Mouse (Mus musculus) midbrain, embryonic 15.5 days (tissue): ENCODE data around the gene Gm20388. TPM values are rescaled to one million over a fixed set of nuclear protein-coding genes. Genes with fewer than 3 reads are reported as not detected.

ENCODE experiments used
- ATAC-seq: fragments of 200-750 bp; cut with Nextera tagmentation; replicated peaks from 2 replicates; pipeline ENCODE4 v1.8.0; 2017; ENCODE audit warnings: moderate TSS enrichment
- H3K27ac ChIP-seq: fragments of 300-500 bp; sonication (generic); 2 replicates; pipeline ENCODE4 v1.5.1; 2015; ENCODE audit warnings: mild to moderate bottlenecking, inconsistent platforms
- H3K27me3 ChIP-seq: fragments of 300-500 bp; sonication (generic); replicated peaks from 2 replicates; pipeline ENCODE4 v1.6.1; 2015; ENCODE audit warnings: inconsistent platforms
- H3K36me3 ChIP-seq: fragments of 300-500 bp; sonication (generic); replicated peaks from 2 replicates; pipeline ENCODE4 v1.6.1; 2015; ENCODE audit warnings: inconsistent platforms
- H3K4me1 ChIP-seq: fragments of 300-500 bp; sonication (generic); 2 replicates; pipeline ENCODE4 v1.6.1; 2015; ENCODE audit warnings: inconsistent platforms
- H3K4me2 ChIP-seq: fragments of 300-500 bp; sonication (generic); 2 replicates; pipeline ENCODE4 v1.6.1; 2015; ENCODE audit warnings: inconsistent platforms, mild to moderate bottlenecking, moderate library complexity
- H3K4me3 ChIP-seq: fragments of 300-500 bp; sonication (generic); 2 replicates; pipeline ENCODE4 v1.5.1; 2015; ENCODE audit warnings: mild to moderate bottlenecking, inconsistent platforms
- H3K9ac ChIP-seq: fragments of 300-500 bp; sonication (generic); 2 replicates; pipeline ENCODE4 v1.6.1; 2015; ENCODE audit warnings: mild to moderate bottlenecking, inconsistent platforms
- H3K9me3 ChIP-seq: fragments of 300-500 bp; sonication (generic); 2 replicates; pipeline ENCODE4 v1.6.1; 2016; ENCODE audit warnings: inconsistent platforms
- WGBS: fragments of 180-500 bp; shearing (Covaris S2); methylation state at CpG from one replicate; pipeline ENCODE4 v1.1.7; 2015; ENCODE audit warnings: mixed read lengths; 5-methylcytosine and 5-hydroxymethylcytosine counted together
- polyA plus RNA-seq: library from polyadenylated mRNA; unstranded; fragments of >200 nt; fragmentation: Nextera tagmentation; extraction: Ambion mirVana; gene quantifications from 2 replicates; pipeline ENCODE4 v1.2.1, GENCODE M21; 2015

Gene Gm20388
- polyA plus RNA-seq, 1 experiment from 2014 or later = 5.6 TPM

GRCm38 (mm10) chr8:123797928-123798327 lies 3887.3 kb downstream of the Gm20388 start:
- H3K4me1 ChIP-seq = no peaks in the 10 kb centered on the region
- no peaks in the 10 kb centered on the region for H3K9me3 ChIP-seq
- no peak overlapping the region for H3K4me3 ChIP-seq
- 93% methylated on average over 15 of the region's 15 CpGs for WGBS
- H3K27me3 ChIP-seq = no peaks in the 10 kb centered on the region
- H3K36me3 ChIP-seq = no peaks in the 10 kb centered on the region
- no peak for ATAC-seq
- no peak overlapping the region for H3K27ac ChIP-seq
- H3K9ac ChIP-seq = no peak overlapping the region
- no peak overlapping the region for H3K4me2 ChIP-seq

- Histone ChIP-seq H3K4me2 (no peak overlapping the region), H3K9me3 (no peaks in the 10 kb centered on the region), H3K27me3 (no peaks in the 10 kb centered on the region), H3K4me1 (no peaks in the 10 kb centered on the region), H3K36me3 (no peaks in the 10 kb centered on the region), H3K9ac (no peak overlapping the region), H3K27ac (no peak overlapping the region), H3K4me3 (no peak overlapping the region)
- ATAC-seq = no peak
- WGBS = 89% methylated on average over 6 of the region's 6 CpGs
Observed at GRCm38 (mm10) chr8:123799434-123799833, 3888.8 kb downstream of the Gm20388 start.

- WGBS = 60% methylated on average over 3 of the region's 3 CpGs
- H3K36me3 ChIP-seq = no peaks in the 10 kb centered on the region
- no peaks in the 10 kb centered on the region for H3K27me3 ChIP-seq
Observed at GRCm38 (mm10) chr8:123799885-123800284, 3889.2 kb downstream of the Gm20388 start.

GRCm38 (mm10) chr8:123800867-123801266 lies 3890.2 kb downstream of the Gm20388 start:
- no peak for ATAC-seq
- no peak overlapping the region for H3K4me3 ChIP-seq
- H3K9me3 ChIP-seq = no peaks in the 10 kb centered on the region
- H3K27me3 ChIP-seq = no peaks in the 10 kb centered on the region
- H3K9ac ChIP-seq = no peak overlapping the region
- 97% methylated on average over 7 of the region's 7 CpGs for WGBS
- H3K4me2 ChIP-seq = no peak overlapping the region
- no peaks in the 10 kb centered on the region for H3K36me3 ChIP-seq
- peaks cover 7% of the 10 kb centered on the region for H3K4me1 ChIP-seq
- no peak overlapping the region for H3K27ac ChIP-seq

More at GRCm38 (mm10) chr8:123799885-123800284, 3889.2 kb downstream of the Gm20388 start:
- H3K4me3 ChIP-seq = no peak overlapping the region
- no peak overlapping the region for H3K27ac ChIP-seq
- no peak overlapping the region for H3K4me2 ChIP-seq
- H3K9ac ChIP-seq = no peak overlapping the region
- no peaks in the 10 kb centered on the region for H3K9me3 ChIP-seq
- H3K4me1 ChIP-seq = peaks cover under 1% of the 10 kb centered on the region
- no peak for ATAC-seq

GRCm38 (mm10) chr8:123801538-123801937 lies 3890.9 kb downstream of the Gm20388 start:
- Histone ChIP-seq H3K9me3 (no peaks in the 10 kb centered on the region), H3K4me1 (peaks cover 9% of the 10 kb centered on the region), H3K27ac (no peak overlapping the region), H3K4me3 (no peak overlapping the region), H3K9ac (no peak overlapping the region), H3K36me3 (no peaks in the 10 kb centered on the region), H3K4me2 (no peak overlapping the region), H3K27me3 (no peaks in the 10 kb centered on the region)
- no peak for ATAC-seq
- 93% methylated on average over 2 of the region's 2 CpGs for WGBS

GRCm38 (mm10) chr8:123803639-123804038 lies 3893.0 kb downstream of the Gm20388 start:
- no peak overlapping the region for H3K4me3 ChIP-seq
- no peaks in the 10 kb centered on the region for H3K9me3 ChIP-seq
- no peak overlapping the region for H3K27ac ChIP-seq
- H3K4me2 ChIP-seq = no peak overlapping the region
- no peak for ATAC-seq
- peaks cover 27% of the 10 kb centered on the region for H3K4me1 ChIP-seq
- WGBS = 73% methylated on average over 1 of the region's 1 CpGs
- no peaks in the 10 kb centered on the region for H3K27me3 ChIP-seq
- H3K9ac ChIP-seq = no peak overlapping the region
- no peaks in the 10 kb centered on the region for H3K36me3 ChIP-seq

- Histone ChIP-seq H3K9me3 (no peaks in the 10 kb centered on the region), H3K27me3 (no peaks in the 10 kb centered on the region), H3K4me2 (no peak overlapping the region), H3K9ac (no peak overlapping the region), H3K27ac (no peak overlapping the region), H3K36me3 (no peaks in the 10 kb centered on the region), H3K4me3 (no peak overlapping the region), H3K4me1 (peaks cover 30% of the 10 kb centered on the region)
- no peak for ATAC-seq
- 81% methylated on average over 7 of the region's 7 CpGs for WGBS
Observed at GRCm38 (mm10) chr8:123804586-123804985, 3893.9 kb downstream of the Gm20388 start.

GRCm38 (mm10) chr8:123805209-123805717 lies 3894.6 kb downstream of the Gm20388 start:
- H3K27me3 ChIP-seq = no peaks in the 10 kb centered on the region
- peak; percentile 50 for ATAC-seq
- peaks cover 30% of the 10 kb centered on the region for H3K4me1 ChIP-seq
- no peaks in the 10 kb centered on the region for H3K9me3 ChIP-seq
- peak overlapping the region; percentile 67 for H3K4me2 ChIP-seq
- 12% methylated on average over 15 of the region's 15 CpGs for WGBS
- peak overlapping the region; percentile 94 for H3K4me3 ChIP-seq
- peak overlapping the region; percentile 88 for H3K27ac ChIP-seq
- H3K36me3 ChIP-seq = no peaks in the 10 kb centered on the region
- peak overlapping the region; percentile 97 for H3K9ac ChIP-seq

- Histone ChIP-seq H3K4me2 (peak within 1 kb of the TSS; percentile 67), H3K9ac (peak within 1 kb of the TSS; percentile 97), H3K4me1 (peaks cover 30% of the 10 kb centered on the region), H3K9me3 (no peaks in the 10 kb centered on the region), H3K36me3 (no peaks in the 10 kb centered on the region), H3K27ac (peak within 1 kb of the TSS; percentile 88), H3K27me3 (no peaks in the 10 kb centered on the region), H3K4me3 (peak within 1 kb of the TSS; percentile 94)
- peak; percentile 94 for ATAC-seq
- WGBS = 0% methylated on average over 48 of the region's 48 CpGs
Observed at GRCm38 (mm10) chr8:123805718-123806373, 3895.2 kb downstream of the Gm20388 start, which contains the start of gene Rab4a. Gene Rab4a, plus strand, starts transcription at chr8:123805985.

GRCm38 (mm10) chr8:123806374-123806935 lies 3895.8 kb downstream of the Gm20388 start:
- Histone ChIP-seq H3K9ac (peak overlapping the region; percentile 97), H3K36me3 (no peaks in the 10 kb centered on the region), H3K4me3 (peak overlapping the region; percentile 94), H3K9me3 (no peaks in the 10 kb centered on the region), H3K27me3 (no peaks in the 10 kb centered on the region), H3K27ac (peak overlapping the region; percentile 88), H3K4me2 (peak overlapping the region; percentile 67), H3K4me1 (peaks cover 30% of the 10 kb centered on the region)
- WGBS = under 1% methylated on average over 12 of the region's 12 CpGs
- no peak; the same call in 1 of the 2 replicates for ATAC-seq

GRCm38 (mm10) chr8:123807024-123807431 lies 3896.4 kb downstream of the Gm20388 start:
- ATAC-seq = no peak; the same call in 1 of the 2 replicates
- no peaks in the 10 kb centered on the region for H3K27me3 ChIP-seq
- 5% methylated on average over 14 of the region's 14 CpGs for WGBS
- peak overlapping the region; percentile 67 for H3K4me2 ChIP-seq
- no peaks in the 10 kb centered on the region for H3K36me3 ChIP-seq
- H3K4me3 ChIP-seq = peak overlapping the region; percentile 94
- no peaks in the 10 kb centered on the region for H3K9me3 ChIP-seq
- peak overlapping the region; percentile 97 for H3K9ac ChIP-seq
- no peak overlapping the region for H3K27ac ChIP-seq
- H3K4me1 ChIP-seq = peaks cover 30% of the 10 kb centered on the region

GRCm38 (mm10) chr8:123807852-123808573 lies 3897.4 kb downstream of the Gm20388 start:
- no peaks in the 10 kb centered on the region for H3K27me3 ChIP-seq
- no peak overlapping the region for H3K4me3 ChIP-seq
- peaks cover 30% of the 10 kb centered on the region for H3K4me1 ChIP-seq
- no peak for ATAC-seq
- no peak overlapping the region for H3K9ac ChIP-seq
- WGBS = 67% methylated on average over 6 of the region's 6 CpGs
- no peaks in the 10 kb centered on the region for H3K9me3 ChIP-seq
- H3K4me2 ChIP-seq = peak overlapping the region; percentile 67; the same call in 1 of the 2 replicates
- no peaks in the 10 kb centered on the region for H3K36me3 ChIP-seq
- H3K27ac ChIP-seq = no peak overlapping the region
